8 mouse cellular contexts compared by ENCODE assay signal in genomic region chr11:97439935-97440334, GRCm38 (mm10). TPM values are rescaled to one million over a fixed set of nuclear protein-coding genes. Genes with fewer than 3 reads are reported as not detected.
A peak's percentile ranks its signal among the peaks of the same experiment; 100 is the strongest.
DNase-seq lines count a peak whose midpoint lies in the region; ATAC-seq lines count a peak whose summit lies in the region.

No protein-coding gene starts in this region.

- H3K4me1 ChIP-seq in hindbrain, embryonic 16.5 days (ENCODE audit: control insufficient read depth, insufficient read depth, low read depth, low read length) = peaks cover 29% of the 10 kb centered on the region
- peaks cover 99% of the 10 kb centered on the region for H3K4me1 ChIP-seq in liver, embryonic 13.5 days (replicated peaks)

- peak overlapping the region; percentile 41 for H3K4me3 ChIP-seq in hindbrain, embryonic 16.5 days (ENCODE audit: low read length)
- peak overlapping the region; percentile 100 for H3K4me3 ChIP-seq in liver, embryonic 13.5 days (replicated peaks)

- peak overlapping the region; percentile 36; the same call in 1 of the 2 replicates for H3K27ac ChIP-seq in hindbrain, embryonic 16.5 days (ENCODE audit: low read depth, low read length)
- peak overlapping the region; percentile 100 for H3K27ac ChIP-seq in liver, embryonic 13.5 days

- H3K9ac ChIP-seq in hindbrain, embryonic 16.5 days (ENCODE audit: low read depth, low read length) = peak overlapping the region; percentile 62
- peak overlapping the region; percentile 100 for H3K9ac ChIP-seq in liver, embryonic 13.5 days

- intact Hi-C loops in gastrocnemius, postnatal 14 days (cut with DNase I; ENCODE audit: low total_unique reads) = no loop called here
- intact Hi-C loops in left cerebral cortex, postnatal 4 days (cut with DNase I) = no loop called here

- no peaks in the 10 kb centered on the region for H3K9me3 ChIP-seq in hindbrain, embryonic 16.5 days (ENCODE audit: control insufficient read depth, low read length)
- H3K9me3 ChIP-seq in liver, embryonic 13.5 days (replicated peaks) = no peaks in the 10 kb centered on the region

- DNase-seq in retina, postnatal 1 day = peak; percentile 57
- no peak for DNase-seq in retina, embryonic 14.5 days (ENCODE audit: low spot score)
- peak; percentile 84 for DNase-seq in gastrocnemius, postnatal 14 days
- peak; percentile 79 for DNase-seq in liver, embryonic 13.5 days
- DNase-seq in neural tube, embryonic 10.5 days (ENCODE audit: extremely low spot score, low spot score) = peak; percentile 45
- no peak for DNase-seq in layer of hippocampus, postnatal 14 days (ENCODE audit: low spot score in 2 of 2)
- no peak for DNase-seq in left cerebral cortex, postnatal 4 days

- 4% methylated on average over 27 of the region's 37 CpGs for WGBS in hindbrain, embryonic 16.5 days
- WGBS in liver, embryonic 13.5 days (ENCODE audit: insufficient replicate concordance) = under 1% methylated on average over 33 of the region's 37 CpGs

- no peaks in the 10 kb centered on the region for H3K36me3 ChIP-seq in hindbrain, embryonic 16.5 days (ENCODE audit: control insufficient read depth, insufficient read depth, low read length)
- peaks cover 21% of the 10 kb centered on the region for H3K36me3 ChIP-seq in liver, embryonic 13.5 days

- peak overlapping the region; percentile 59 for H3K4me2 ChIP-seq in hindbrain, embryonic 16.5 days (ENCODE audit: low read length)
- peak overlapping the region; percentile 95 for H3K4me2 ChIP-seq in liver, embryonic 13.5 days

- no peak for ATAC-seq in hindbrain, embryonic 16.5 days
- ATAC-seq in liver, embryonic 13.5 days (ENCODE audit: low read depth) = peak; percentile 68

- peaks cover 11% of the 10 kb centered on the region for H3K27me3 ChIP-seq in hindbrain, embryonic 16.5 days (replicated peaks; ENCODE audit: control insufficient read depth, insufficient read depth, low read length)
- no peaks in the 10 kb centered on the region for H3K27me3 ChIP-seq in liver, embryonic 13.5 days

RNA-seq across cellular contexts. Expression of gene Arhgap23, which starts 24.6 kb away (rescaled TPM):
- 10 to 100 TPM; 10.5 to 12.2 TPM for total RNA-seq in gastrocnemius, postnatal 14 days (2021)
- polyA plus RNA-seq in hindbrain, embryonic 16.5 days (2015; fragmentation: Nextera tagmentation; extraction: Ambion mirVana) = 8.5 and 9.4 TPM in 2 replicates
- polyA plus RNA-seq in liver, embryonic 13.5 days (2015; fragmentation: Nextera tagmentation; extraction: Ambion mirVana) = 6.2 and 6.8 TPM in 2 replicates
- 10 to 100 TPM; 66.7 to 70.0 TPM for total RNA-seq in layer of hippocampus, postnatal 14 days (2021)
- total RNA-seq in left cerebral cortex, postnatal 4 days (2021) = 100 to 1,000 TPM; 107 to 111 TPM

Comparison
In these comparisons a context has a peak if more than half of its experiments do, and no peak if none do; other contexts are left out.
1. DNase-seq: peak in retina, postnatal 1 day (single experiment), gastrocnemius, postnatal 14 days (single experiment), liver, embryonic 13.5 days (single experiment) and neural tube, embryonic 10.5 days (single experiment); none in retina, embryonic 14.5 days (single experiment), layer of hippocampus, postnatal 14 days (0 of 2) and left cerebral cortex, postnatal 4 days (single experiment).
2. RNA of gene Arhgap23, which starts 24.6 kb away (total RNA-seq): 107 to 111 TPM in left cerebral cortex, postnatal 4 days and 66.7 to 70.0 TPM in layer of hippocampus, postnatal 14 days; 10.5 to 12.2 TPM in gastrocnemius, postnatal 14 days; every median in the first group is over 4 times any median in the second.